ENCODE assay signal across 21 mouse cellular contexts in genomic region chr3:89577154-89577553, GRCm38 (mm10). TPM values are rescaled to one million over a fixed set of nuclear protein-coding genes. Genes with fewer than 3 reads are reported as not detected.
"Had no signal": no experiment of that assay in that cellular context is flagged by ENCODE, and none has a peak within 500 bp of the region (broad histone marks: within the 10 kb centered on the region; RNA-seq: fewer than 3 reads in every experiment).

No protein-coding gene starts in this region.

- H3K27ac ChIP-seq: kidney, postnatal 0 days; layer of hippocampus, adult 2 months; limb, embryonic 12.5 days; limb, embryonic 15.5 days; macrophage; midbrain, embryonic 10.5 days; neural tube, embryonic 12.5 days; neural tube, embryonic 15.5 days had no signal

- DNase-seq: kidney, adult 2 months; kidney, postnatal 25 days; layer of hippocampus, adult 9-11 months; layer of hippocampus, postnatal 36 days; left cerebral cortex, postnatal 4 days; lung, adult 2 months; midbrain, embryonic 14.5 days; retina, postnatal 1 day; thymus, adult 18-20 months; thymus, postnatal 36 days had no signal

- H3K4me2 ChIP-seq: limb, embryonic 12.5 days; limb, embryonic 15.5 days; neural tube, embryonic 12.5 days; neural tube, embryonic 15.5 days had no signal

- ATAC-seq: inflammation-experienced regulatory T-cells, adult 6 months; intestine, postnatal 0 days had no signal

- H3K9me3 ChIP-seq: limb, embryonic 12.5 days; limb, embryonic 15.5 days; neural tube, embryonic 15.5 days had no signal

- H3K36me3 ChIP-seq: limb, embryonic 12.5 days; limb, embryonic 15.5 days; midbrain, embryonic 10.5 days; neural tube, embryonic 12.5 days; neural tube, embryonic 15.5 days had no signal

- H3K4me1 ChIP-seq: megakaryocyte, embryonic 14.5 days; neural tube, embryonic 12.5 days had no signal

- H3K9ac ChIP-seq: limb, embryonic 12.5 days; limb, embryonic 15.5 days; neural tube, embryonic 12.5 days; neural tube, embryonic 15.5 days had no signal

- H3K27me3 ChIP-seq: limb, embryonic 15.5 days; neural tube, embryonic 12.5 days; neural tube, embryonic 15.5 days had no signal

- H3K4me3 ChIP-seq: layer of hippocampus, adult 2 months; limb, embryonic 12.5 days; limb, embryonic 15.5 days; megakaryocyte, embryonic 14.5 days; midbrain, embryonic 10.5 days; neural tube, embryonic 12.5 days; neural tube, embryonic 15.5 days had no signal

RNA-seq across cellular contexts. Expression of gene Kcnn3, which starts 57.2 kb away (rescaled TPM):
- polyA plus RNA-seq: inflammation-experienced regulatory T-cells, adult 6 months had no signal
